Mouse (Mus musculus): ENCODE data around the gene Olfr45.
A peak's percentile ranks its signal among the peaks of the same experiment; 100 is the strongest.
"Not testable (repeated sequence)": the region's sequence is repeated elsewhere in the genome, so short reads cannot be mapped to it uniquely, and the experiment has no call there.

The Olfr45 gene

GRCm38 (mm10) chr7:140681651-140682050 lies at the start of gene Olfr45:
Gene Olfr45 (plus strand): TSS chr7:140681951.
- no peak for DNase-seq

GRCm38 (mm10) chr7:140646152-140646551 lies 35.6 kb upstream of the Olfr45 start, which contains the start of gene Olfr53:
Gene Olfr53 (plus strand): TSS chr7:140646452.
- DNase-seq: no peak

GRCm38 (mm10) chr7:140659630-140660029 lies 22.1 kb upstream of the Olfr45 start, which contains the start of gene Olfr539:
Gene Olfr539 (plus strand): TSS chr7:140659930.
- no peak for DNase-seq

- DNase-seq: not testable (repeated sequence)
Observed at GRCm38 (mm10) chr7:140670693-140671092, 11.1 kb upstream of the Olfr45 start.

GRCm38 (mm10) chr7:140675863-140676262 lies 5.9 kb upstream of the Olfr45 start:
- no peak for DNase-seq

GRCm38 (mm10) chr7:140679591-140679990 lies 2.2 kb upstream of the Olfr45 start:
- DNase-seq: not testable (repeated sequence)

GRCm38 (mm10) chr7:140696967-140697366 lies 15.2 kb downstream of the Olfr45 start, which contains the start of gene Olfr541:
Gene Olfr541 (plus strand): TSS chr7:140697267.
- DNase-seq: no peak

GRCm38 (mm10) chr7:140706348-140706747 lies 24.6 kb downstream of the Olfr45 start:
- DNase-seq: peak; percentile 66

- peak; percentile 83 for DNase-seq
Observed at GRCm38 (mm10) chr7:140707536-140708284, 26.0 kb downstream of the Olfr45 start.

GRCm38 (mm10) chr7:140717155-140718055 lies 35.7 kb downstream of the Olfr45 start:
- DNase-seq: peak; percentile 84

- DNase-seq: no peak
Observed at GRCm38 (mm10) chr7:140721095-140721494, 39.3 kb downstream of the Olfr45 start.

GRCm38 (mm10) chr7:140725558-140725957 lies 43.8 kb downstream of the Olfr45 start:
- DNase-seq: no peak

- DNase-seq: no peak
Observed at GRCm38 (mm10) chr7:140733162-140733561, 51.4 kb downstream of the Olfr45 start.
